Mouse (Mus musculus) embryonic facial prominence, embryonic 11.5 days (tissue): ENCODE measurements around the gene Mylip. TPM values are rescaled to one million over a fixed set of nuclear protein-coding genes. Genes with fewer than 3 reads are reported as not detected.

Source experiments
- ATAC-seq: fragments of 200-750 bp; cut with Nextera tagmentation; replicated peaks from 2 replicates; pipeline ENCODE4 v1.8.0; 2017; ENCODE audit warnings: low read depth; ENCODE audit not compliant: insufficient number of reproducible peaks, low FRiP score, low TSS enrichment
- DNase-seq: peaks from one replicate; pipeline ENCODE4 v3.0.0-alpha.2; 2015; ENCODE audit warnings: low spot score
- H3K27ac ChIP-seq: fragments of 300-500 bp; sonication (generic); replicated peaks from 2 replicates; pipeline ENCODE4 v1.5.1; 2014; ENCODE audit warnings: mild to moderate bottlenecking, low read depth, low read length, control low read depth
- H3K27me3 ChIP-seq: fragments of 300-500 bp; sonication (generic); 2 replicates; pipeline ENCODE4 v1.6.1; 2014; ENCODE audit warnings: mild to moderate bottlenecking, low read length, moderate library complexity, mixed read lengths; ENCODE audit not compliant: control insufficient read depth, insufficient read depth
- H3K36me3 ChIP-seq: fragments of 300-500 bp; sonication (generic); replicated peaks from 2 replicates; pipeline ENCODE4 v1.6.1; 2014; ENCODE audit warnings: low read depth, mild to moderate bottlenecking, low read length, moderate library complexity, mixed read lengths; ENCODE audit not compliant: control insufficient read depth, insufficient read depth
- H3K4me1 ChIP-seq: fragments of 300-500 bp; sonication (generic); 2 replicates; pipeline ENCODE4 v1.6.1; 2014; ENCODE audit warnings: low read length, mixed read lengths; ENCODE audit not compliant: control insufficient read depth, insufficient read depth
- H3K4me2 ChIP-seq: fragments of 300-500 bp; sonication (generic); 2 replicates; pipeline ENCODE4 v1.6.1; 2014; ENCODE audit warnings: low read depth, mild to moderate bottlenecking, control low read depth, low read length, moderate library complexity
- H3K4me3 ChIP-seq: fragments of 300-500 bp; sonication (generic); 2 replicates; pipeline ENCODE4 v1.5.1; 2014; ENCODE audit warnings: low read depth, low read length, control low read depth
- H3K9ac ChIP-seq: fragments of 300-500 bp; sonication (generic); replicated peaks from 2 replicates; pipeline ENCODE4 v1.6.1; 2014; ENCODE audit warnings: mild to moderate bottlenecking, control low read depth, low read length
- H3K9me3 ChIP-seq: fragments of 300-500 bp; sonication (generic); replicated peaks from 2 replicates; pipeline ENCODE4 v1.6.1; 2016; ENCODE audit warnings: mild to moderate bottlenecking, low read length, inconsistent platforms, mixed read lengths; ENCODE audit not compliant: control insufficient read depth
- WGBS: fragments of 180-500 bp; shearing (Covaris S2); extraction: QIAGEN DNeasy Blood & Tissue Kit; methylation state at CpG from one replicate; pipeline ENCODE4 v1.1.7; 2014; 5-methylcytosine and 5-hydroxymethylcytosine counted together
- polyA plus RNA-seq: library from polyadenylated mRNA; unstranded; fragments of >200 nt; fragmentation: Nextera tagmentation; extraction: Ambion mirVana; gene quantifications from 2 replicates; pipeline ENCODE4 v1.2.1, GENCODE M21; 2014

Mylip gene
- polyA plus RNA-seq, 1 experiment from 2014 or later, result 8.7 TPM

DNA sequence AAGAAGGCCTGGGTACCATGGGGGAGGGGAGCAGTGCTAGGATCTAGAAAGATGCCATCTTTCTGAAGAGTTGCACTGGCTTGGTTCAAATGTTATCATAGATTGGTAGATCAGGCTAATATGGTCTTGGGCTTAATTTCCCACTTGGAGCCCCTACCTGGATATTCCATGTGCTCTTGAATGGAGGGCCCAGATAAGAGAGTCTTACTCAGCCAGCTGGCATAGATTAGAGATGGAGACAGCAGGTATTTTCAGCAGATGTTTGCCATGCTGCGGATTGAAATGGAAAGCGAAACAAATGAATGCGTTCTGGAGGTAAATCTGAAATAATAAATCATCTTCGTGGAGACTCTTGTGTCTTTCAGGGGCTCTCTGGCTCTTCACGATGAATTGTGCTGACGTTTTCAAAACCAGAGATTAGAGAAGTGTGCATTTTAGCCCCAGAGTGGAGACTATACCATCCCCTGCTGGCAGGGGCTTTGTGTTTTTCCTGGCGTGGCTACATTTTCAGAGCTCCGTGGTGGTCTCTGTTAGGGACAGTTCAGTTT is 4.8 kb downstream of the Mylip start:
- Histone ChIP-seq H3K9ac (no peak overlapping the region), H3K27ac (no peak overlapping the region), H3K4me3 (no peak overlapping the region), H3K9me3 (no peaks in the 10 kb centered on the region), H3K4me1 (peaks cover 3% of the 10 kb centered on the region; the same call in 1 of the 2 replicates), H3K36me3 (no peaks in the 10 kb centered on the region), H3K27me3 (no peaks in the 10 kb centered on the region), H3K4me2 (no peak overlapping the region)
- DNase-seq (no peak), ATAC-seq (no peak)
- 38% methylated on average over 8 of the region's 8 CpGs for WGBS

- no peak overlapping the region for H3K4me3 ChIP-seq
- H3K9ac ChIP-seq, result no peak overlapping the region
- H3K4me1 ChIP-seq, result peaks cover 3% of the 10 kb centered on the region; the same call in 1 of the 2 replicates
- ATAC-seq, result no peak
- H3K4me2 ChIP-seq, result no peak overlapping the region
- no peaks in the 10 kb centered on the region for H3K9me3 ChIP-seq
- no peak for DNase-seq
- H3K36me3 ChIP-seq, result no peaks in the 10 kb centered on the region
- WGBS, result 78% methylated on average over 8 of the region's 8 CpGs
- no peaks in the 10 kb centered on the region for H3K27me3 ChIP-seq
- peak overlapping the region; percentile 65 for H3K27ac ChIP-seq
These were observed 7.2 kb downstream of the Mylip start for GRCm38 (mm10) chr13:45396724-45397123.

GRCm38 (mm10) chr13:45397240-45397639 is 7.7 kb downstream of the Mylip start:
- H3K4me2 ChIP-seq, result no peak overlapping the region
- no peak overlapping the region for H3K9ac ChIP-seq
- no peaks in the 10 kb centered on the region for H3K36me3 ChIP-seq
- 29% methylated on average over 5 of the region's 5 CpGs for WGBS
- peak; percentile 60 for DNase-seq
- no peaks in the 10 kb centered on the region for H3K9me3 ChIP-seq
- H3K27ac ChIP-seq, result peak overlapping the region; percentile 65
- no peaks in the 10 kb centered on the region for H3K27me3 ChIP-seq
- H3K4me3 ChIP-seq, result no peak overlapping the region
- no peak for ATAC-seq
- peaks cover 3% of the 10 kb centered on the region; the same call in 1 of the 2 replicates for H3K4me1 ChIP-seq

DNA sequence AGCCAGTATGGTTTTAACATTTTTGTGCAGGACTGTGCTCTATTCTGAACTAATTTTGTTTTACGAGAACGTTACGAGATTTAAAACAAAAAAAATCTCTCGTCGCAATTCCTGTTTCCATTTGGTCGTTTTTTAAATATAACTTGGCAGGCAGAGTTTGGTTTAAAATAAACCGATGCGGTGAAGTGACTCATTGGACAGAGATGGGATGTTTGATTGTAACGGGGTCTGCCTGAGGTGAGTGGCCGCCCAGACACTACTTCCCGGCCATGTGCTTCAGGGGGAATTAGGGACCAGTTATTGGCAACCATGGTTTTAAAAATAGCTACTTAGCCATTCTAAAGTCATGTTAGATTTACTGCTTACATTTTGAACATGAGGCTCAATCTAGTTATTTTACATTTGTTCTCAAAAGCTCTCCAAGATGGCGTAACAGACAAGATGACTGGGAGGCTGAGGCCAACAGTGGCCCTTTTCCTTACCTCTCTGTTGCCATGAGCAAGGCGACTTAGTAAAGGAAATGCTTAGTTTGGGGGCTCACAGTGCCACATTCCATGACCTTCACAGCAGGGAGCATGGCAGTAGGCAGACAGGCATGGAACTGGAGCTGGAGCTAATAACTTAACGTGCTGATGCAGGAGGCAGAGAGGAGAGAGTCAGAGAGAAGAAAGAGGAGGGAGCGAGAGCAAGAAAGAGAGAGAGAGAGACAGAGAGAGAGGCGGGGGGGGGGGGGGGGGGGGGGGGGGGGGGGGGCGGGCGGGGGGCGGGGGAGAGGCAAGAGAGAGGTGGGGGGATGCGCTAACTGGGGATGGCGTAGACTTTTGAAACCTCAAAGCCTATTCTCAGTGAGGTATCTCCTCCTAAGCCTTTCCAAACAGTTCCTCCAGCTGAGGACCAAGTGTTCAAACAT is 8.6 kb downstream of the Mylip start:
- Histone ChIP-seq H3K9ac (no peak overlapping the region), H3K9me3 (no peaks in the 10 kb centered on the region)

GRCm38 (mm10) chr13:45400700-45401099 is 11.2 kb downstream of the Mylip start:
- Histone ChIP-seq H3K4me1 (no peaks in the 10 kb centered on the region), H3K4me2 (no peak overlapping the region), H3K36me3 (no peaks in the 10 kb centered on the region), H3K27ac (no peak overlapping the region), H3K9ac (no peak overlapping the region), H3K9me3 (no peaks in the 10 kb centered on the region), H3K27me3 (no peaks in the 10 kb centered on the region), H3K4me3 (no peak overlapping the region)
- DNase-seq (no peak), ATAC-seq (no peak)
- 86% methylated on average over 7 of the region's 7 CpGs for WGBS

More for the DNA sequence above, 8.6 kb downstream of the Mylip start:
- no peaks in the 10 kb centered on the region for H3K27me3 ChIP-seq
- 0 out of 2 replicates have a peak overlapping the region, but pooled peaks have one; percentile 14 for H3K27ac ChIP-seq
- H3K4me1 ChIP-seq, result peaks cover 2% of the 10 kb centered on the region; the same call in 1 of the 2 replicates
- no peaks in the 10 kb centered on the region for H3K36me3 ChIP-seq
- H3K4me2 ChIP-seq, result no peak overlapping the region
- no peak overlapping the region for H3K4me3 ChIP-seq
- WGBS, result 61% methylated on average over 16 of the region's 21 CpGs
- ATAC-seq (no peak), DNase-seq (no peak)

GRCm38 (mm10) chr13:45401816-45402215 is 12.3 kb downstream of the Mylip start:
- Histone ChIP-seq H3K27ac (peak overlapping the region; percentile 44; the same call in 1 of the 2 replicates), H3K27me3 (no peaks in the 10 kb centered on the region), H3K36me3 (no peaks in the 10 kb centered on the region), H3K4me3 (no peak overlapping the region), H3K4me1 (no peaks in the 10 kb centered on the region), H3K9me3 (no peaks in the 10 kb centered on the region), H3K4me2 (no peak overlapping the region), H3K9ac (no peak overlapping the region)
- DNase-seq (peak; percentile 65), ATAC-seq (no peak)
- 40% methylated on average over 7 of the region's 7 CpGs for WGBS

GRCm38 (mm10) chr13:45402316-45403039 is 12.9 kb downstream of the Mylip start:
- Histone ChIP-seq H3K27ac (0 out of 2 replicates have a peak overlapping the region, but pooled peaks have one; percentile 44), H3K4me3 (no peak overlapping the region), H3K4me2 (no peak overlapping the region), H3K4me1 (no peaks in the 10 kb centered on the region), H3K27me3 (no peaks in the 10 kb centered on the region), H3K9ac (no peak overlapping the region), H3K9me3 (no peaks in the 10 kb centered on the region), H3K36me3 (peaks cover 3% of the 10 kb centered on the region)
- no peak; the same call in 1 of the 2 replicates for ATAC-seq
- DNase-seq, result no peak
- WGBS, result 55% methylated on average over 6 of the region's 7 CpGs
